Comparison of ENCODE assay signal across 16 mouse cellular contexts in genomic region chr10:127877681-127878080, GRCm38 (mm10). TPM values are rescaled to one million over a fixed set of nuclear protein-coding genes. Genes with fewer than 3 reads are reported as not detected.
DNase-seq lines count a peak whose midpoint lies in the region; ATAC-seq and TF ChIP-seq lines count a peak whose summit lies in the region.
"Had no signal": no experiment of that assay in that cellular context is flagged by ENCODE, and none has a peak within 500 bp of the region (broad histone marks: within the 10 kb centered on the region; RNA-seq: fewer than 3 reads in every experiment).

No protein-coding gene starts in this region.

- H3K4me2 ChIP-seq in kidney, embryonic 14.5 days (replicated peaks; ENCODE audit: low read depth, low read length) = no peak overlapping the region
- no peak overlapping the region for H3K4me2 ChIP-seq in liver, embryonic 16.5 days (ENCODE audit: low read depth, low read length)
- H3K4me2 ChIP-seq: hindbrain, embryonic 15.5 days had no signal

- 0 out of 2 replicates have a peak, but pooled peaks have one; percentile 39 for ATAC-seq in erythroid progenitor cell, adult 5-6 weeks (replicated peaks; ENCODE audit: low FRiP score, poor library complexity, severe bottlenecking)
- ATAC-seq in kidney, embryonic 14.5 days (ENCODE audit: low FRiP score, low TSS enrichment) = peak; percentile 43; the same call in 1 of the 2 replicates
- peak; percentile 83 for ATAC-seq in liver, embryonic 16.5 days (ENCODE audit: low read depth)
- no peak for ATAC-seq in erythroblast, adult 5-6 weeks (replicated peaks; ENCODE audit: low FRiP score, poor library complexity, severe bottlenecking)

- no peak for DNase-seq in cerebellum, adult 8-10 months
- DNase-seq in right cerebral cortex, postnatal 14 days = no peak
- DNase-seq in retina, embryonic 14.5 days (ENCODE audit: low spot score) = no peak
- DNase-seq: cerebellum, postnatal 25 days; thymus, postnatal 14 days had no signal

- no peak for TF ChIP-seq CTCF in small intestine, adult 2 months (IDR thresholded peaks at IDR 0.05; ENCODE audit: extremely low read depth, insufficient read length, insufficient replicate concordance, low read depth, low read length)

- H3K4me1 ChIP-seq in kidney, embryonic 14.5 days (ENCODE audit: control insufficient read depth, insufficient read depth, low read length) = no peaks in the 10 kb centered on the region
- H3K4me1 ChIP-seq in liver, embryonic 16.5 days (ENCODE audit: control insufficient read depth, low read depth, low read length) = peaks cover 12% of the 10 kb centered on the region
- H3K4me1 ChIP-seq in small intestine, adult 2 months (ENCODE audit: control insufficient read depth, insufficient read depth, insufficient read length, low read length) = peaks cover 22% of the 10 kb centered on the region; the same call in 1 of the 2 replicates
- H3K4me1 ChIP-seq: hindbrain, embryonic 15.5 days had no signal

- no peaks in the 10 kb centered on the region for H3K27me3 ChIP-seq in kidney, embryonic 14.5 days (ENCODE audit: control insufficient read depth, insufficient read depth, low read length)
- no peaks in the 10 kb centered on the region for H3K27me3 ChIP-seq in liver, embryonic 16.5 days (ENCODE audit: control insufficient read depth, insufficient read depth, low read depth, low read length)
- H3K27me3 ChIP-seq in small intestine, adult 2 months (ENCODE audit: control insufficient read depth, insufficient read depth, low read length) = no peaks in the 10 kb centered on the region
- H3K27me3 ChIP-seq: hindbrain, embryonic 15.5 days had no signal

- no peaks in the 10 kb centered on the region for H3K36me3 ChIP-seq in kidney, embryonic 14.5 days (ENCODE audit: control insufficient read depth, insufficient read depth, low read length)
- H3K36me3 ChIP-seq in liver, embryonic 16.5 days (ENCODE audit: control insufficient read depth, insufficient read depth) = no peaks in the 10 kb centered on the region
- H3K36me3 ChIP-seq in small intestine, adult 2 months (ENCODE audit: control insufficient read depth, insufficient read depth, low read length) = no peaks in the 10 kb centered on the region
- H3K36me3 ChIP-seq: hindbrain, embryonic 15.5 days had no signal

- no peak for TF ChIP-seq POLR2A in small intestine, adult 2 months (IDR thresholded peaks at IDR 0.05; ENCODE audit: low read depth, low read length)

- H3K27ac ChIP-seq in kidney, embryonic 14.5 days (ENCODE audit: low read depth, low read length) = no peak overlapping the region
- peak overlapping the region; percentile 69 for H3K27ac ChIP-seq in liver, embryonic 16.5 days (ENCODE audit: low read length)
- H3K27ac ChIP-seq in small intestine, adult 2 months (ENCODE audit: insufficient read depth, low read depth, low read length) = peak overlapping the region; percentile 95
- H3K27ac ChIP-seq: hindbrain, embryonic 15.5 days had no signal

- H3K4me3 ChIP-seq in kidney, embryonic 14.5 days (ENCODE audit: low read length) = no peak overlapping the region
- no peak overlapping the region for H3K4me3 ChIP-seq in liver, embryonic 16.5 days (ENCODE audit: low read depth, low read length)
- no peak overlapping the region for H3K4me3 ChIP-seq in small intestine, adult 2 months (ENCODE audit: low read depth, low read length)
- H3K4me3 ChIP-seq: hindbrain, embryonic 15.5 days had no signal

- H3K9ac ChIP-seq in kidney, embryonic 14.5 days (ENCODE audit: low read depth, low read length) = no peak overlapping the region
- H3K9ac ChIP-seq in liver, embryonic 16.5 days (ENCODE audit: low read depth, low read length) = no peak overlapping the region
- H3K9ac ChIP-seq: hindbrain, embryonic 15.5 days had no signal

- H3K9me3 ChIP-seq in kidney, embryonic 14.5 days (ENCODE audit: control insufficient read depth, low read length) = no peaks in the 10 kb centered on the region
- H3K9me3 ChIP-seq in liver, embryonic 16.5 days (replicated peaks; ENCODE audit: control insufficient read depth, low read length) = no peaks in the 10 kb centered on the region
- H3K9me3 ChIP-seq: hindbrain, embryonic 15.5 days had no signal

- 50% methylated on average over 2 of the region's 2 CpGs for WGBS in kidney, embryonic 14.5 days
- 22% methylated on average over 2 of the region's 2 CpGs for WGBS in liver, embryonic 16.5 days (ENCODE audit: insufficient replicate concordance)
- 10% methylated on average over 2 of the region's 2 CpGs for WGBS in small intestine, adult 2 months

RNA-seq across cellular contexts. Expression of gene Rdh7, which starts 10.9 kb away (rescaled TPM):
- not detected in 2 replicates for total RNA-seq in erythroid progenitor cell, adult 5-6 weeks (2015; ENCODE audit: low replicate concordance)
- total RNA-seq in erythroid progenitor cell, adult 5-6 weeks (2017; ENCODE audit: low replicate concordance) = not detected in 2 replicates
- not detected in 2 replicates for polyA plus RNA-seq in kidney, embryonic 14.5 days (2014; fragmentation: Nextera tagmentation; extraction: Ambion mirVana)
- polyA plus RNA-seq in liver, embryonic 16.5 days (2015; fragmentation: Nextera tagmentation; extraction: Ambion mirVana) = 20.8 and 33.3 TPM in 2 replicates
- polyA plus RNA-seq in small intestine, adult 2 months (2012; rRNA removed) = 30.9 and 73.0 TPM in 2 replicates
- total RNA-seq in erythroblast, adult 5-6 weeks (2015; ENCODE audit: low replicate concordance) = not detected in 2 replicates
- total RNA-seq in erythroblast, adult 5-6 weeks (2017; ENCODE audit: low replicate concordance) = not detected in 2 replicates
- total RNA-seq: granulocyte monocyte progenitor cell, adult 5-6 weeks; left cerebral cortex, postnatal 25 days; midbrain, postnatal 0 days had no signal
- polyA plus RNA-seq: forebrain, embryonic 11.5 days; hindbrain, embryonic 15.5 days; midbrain, postnatal 0 days had no signal

RNA-seq across cellular contexts. Expression of gene Rdh16f2, which starts 11.4 kb away (rescaled TPM):
- total RNA-seq in erythroid progenitor cell, adult 5-6 weeks (2015; ENCODE audit: low replicate concordance) = not detected in 2 replicates
- total RNA-seq in erythroid progenitor cell, adult 5-6 weeks (2017; ENCODE audit: low replicate concordance) = not detected in 2 replicates
- polyA plus RNA-seq in kidney, embryonic 14.5 days (2014; fragmentation: Nextera tagmentation; extraction: Ambion mirVana) = not detected in 2 replicates
- 0.45 and 0.54 TPM in 2 replicates for polyA plus RNA-seq in liver, embryonic 16.5 days (2015; fragmentation: Nextera tagmentation; extraction: Ambion mirVana)
- polyA plus RNA-seq in small intestine, adult 2 months (2012; rRNA removed) = 2.1 and 3.6 TPM in 2 replicates
- not detected in 2 replicates for total RNA-seq in erythroblast, adult 5-6 weeks (2015; ENCODE audit: low replicate concordance)
- not detected in 2 replicates for total RNA-seq in erythroblast, adult 5-6 weeks (2017; ENCODE audit: low replicate concordance)
- total RNA-seq: adrenal gland, postnatal 36 days; granulocyte monocyte progenitor cell, adult 5-6 weeks; left cerebral cortex, postnatal 25 days; midbrain, postnatal 0 days had no signal
- polyA plus RNA-seq: forebrain, embryonic 11.5 days; hindbrain, embryonic 15.5 days; midbrain, postnatal 0 days had no signal

RNA-seq across cellular contexts. Expression of gene Sdr9c7, which starts 20.6 kb away (rescaled TPM):
- not detected in 2 replicates for total RNA-seq in erythroid progenitor cell, adult 5-6 weeks (2015; ENCODE audit: low replicate concordance)
- not detected in 2 replicates for total RNA-seq in erythroid progenitor cell, adult 5-6 weeks (2017; ENCODE audit: low replicate concordance)
- not detected in 2 replicates for polyA plus RNA-seq in kidney, embryonic 14.5 days (2014; fragmentation: Nextera tagmentation; extraction: Ambion mirVana)
- polyA plus RNA-seq in liver, embryonic 16.5 days (2015; fragmentation: Nextera tagmentation; extraction: Ambion mirVana) = not detected in 2 replicates
- 0.70 TPM in 1 of 2 replicates, not detected in the other for polyA plus RNA-seq in small intestine, adult 2 months (2012; rRNA removed)
- not detected in 2 replicates for total RNA-seq in erythroblast, adult 5-6 weeks (2015; ENCODE audit: low replicate concordance)
- total RNA-seq in erythroblast, adult 5-6 weeks (2017; ENCODE audit: low replicate concordance) = not detected in 2 replicates
- total RNA-seq: granulocyte monocyte progenitor cell, adult 5-6 weeks; left cerebral cortex, postnatal 25 days had no signal
- polyA plus RNA-seq: forebrain, embryonic 11.5 days; hindbrain, embryonic 15.5 days; midbrain, postnatal 0 days had no signal

RNA-seq across cellular contexts. Expression of gene Rdh19, which starts 28.0 kb away (rescaled TPM):
- total RNA-seq in erythroid progenitor cell, adult 5-6 weeks (2015; ENCODE audit: low replicate concordance) = not detected in 2 replicates
- total RNA-seq in erythroid progenitor cell, adult 5-6 weeks (2017; ENCODE audit: low replicate concordance) = not detected in 2 replicates
- polyA plus RNA-seq in kidney, embryonic 14.5 days (2014; fragmentation: Nextera tagmentation; extraction: Ambion mirVana) = not detected in 2 replicates
- polyA plus RNA-seq in liver, embryonic 16.5 days (2015; fragmentation: Nextera tagmentation; extraction: Ambion mirVana) = 0.11 TPM in 1 of 2 replicates, not detected in the other
- not detected in 2 replicates for polyA plus RNA-seq in small intestine, adult 2 months (2012; rRNA removed)
- not detected in 2 replicates for total RNA-seq in erythroblast, adult 5-6 weeks (2015; ENCODE audit: low replicate concordance)
- total RNA-seq in erythroblast, adult 5-6 weeks (2017; ENCODE audit: low replicate concordance) = not detected in 2 replicates
- total RNA-seq: granulocyte monocyte progenitor cell, adult 5-6 weeks; left cerebral cortex, postnatal 25 days; midbrain, postnatal 0 days had no signal
- polyA plus RNA-seq: forebrain, embryonic 11.5 days; hindbrain, embryonic 15.5 days; midbrain, postnatal 0 days had no signal

Comparison
In these comparisons a context has a peak if more than half of its experiments do, and no peak if none do; other contexts are left out.
1. RNA of gene Rdh7, which starts 10.9 kb away (polyA plus RNA-seq): 30.9 to 73.0 TPM in small intestine, adult 2 months and 20.8 to 33.3 TPM in liver, embryonic 16.5 days; not detected in kidney, embryonic 14.5 days; every median in the first group is over 10 times any median in the second.